Mouse (Mus musculus): ENCODE results near the gene Slc35f5.
"Not testable (repeated sequence)": the region's sequence is repeated elsewhere in the genome, so short reads cannot be mapped to it uniquely, and the experiment has no call there.

Gene Slc35f5

DNA sequence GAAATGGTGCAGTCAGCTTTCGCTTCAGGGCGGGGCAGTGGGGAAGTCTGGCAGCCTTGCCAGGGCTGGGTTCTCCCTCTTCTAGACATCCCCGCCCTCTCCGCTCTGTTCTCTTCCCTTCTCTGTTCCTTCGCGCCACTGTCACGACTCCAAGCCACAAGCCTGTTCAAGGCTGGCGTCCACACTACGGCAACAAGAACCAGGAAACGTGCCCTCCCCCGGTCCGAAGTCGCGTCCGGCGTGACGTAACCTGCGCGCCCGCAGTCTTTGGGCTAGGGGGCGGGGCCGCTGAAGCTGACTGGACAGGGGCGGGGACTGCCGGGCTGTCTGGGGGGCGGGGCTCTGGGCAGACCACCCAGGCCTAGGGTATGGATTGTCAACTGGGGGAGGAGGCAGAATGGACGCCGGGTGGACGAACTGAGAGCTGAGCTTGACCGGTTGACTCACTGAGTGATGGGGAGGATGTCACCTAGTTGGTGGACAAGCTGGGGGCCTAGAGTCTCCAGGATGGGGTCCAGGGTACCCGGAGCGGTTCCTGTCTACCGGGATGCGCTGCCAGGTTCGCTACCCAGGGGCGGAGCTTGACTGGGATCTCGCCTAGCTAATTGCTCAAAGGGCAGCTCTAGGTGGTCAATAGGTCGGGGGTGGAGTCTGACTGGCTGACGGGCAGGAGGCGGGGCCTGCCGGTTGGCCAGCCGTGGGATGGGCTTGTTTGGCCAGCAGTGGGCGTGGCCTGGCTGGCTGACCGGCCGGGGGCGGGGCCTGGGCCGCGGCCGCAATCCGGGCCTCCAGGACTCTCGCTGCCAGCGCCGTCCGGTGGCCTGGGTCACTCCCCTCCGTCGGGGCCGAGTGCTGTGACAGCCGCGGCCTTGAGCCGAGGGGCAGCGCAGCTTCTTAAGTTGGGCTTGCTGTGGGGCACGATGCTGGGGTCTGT lies at the start of gene Slc35f5:
Gene Slc35f5, plus strand, starts transcription at position 337 of the 934 bp plus-strand sequence.
- peak; percentile 73 for DNase-seq (ENCODE audit: low read depth)

DNA sequence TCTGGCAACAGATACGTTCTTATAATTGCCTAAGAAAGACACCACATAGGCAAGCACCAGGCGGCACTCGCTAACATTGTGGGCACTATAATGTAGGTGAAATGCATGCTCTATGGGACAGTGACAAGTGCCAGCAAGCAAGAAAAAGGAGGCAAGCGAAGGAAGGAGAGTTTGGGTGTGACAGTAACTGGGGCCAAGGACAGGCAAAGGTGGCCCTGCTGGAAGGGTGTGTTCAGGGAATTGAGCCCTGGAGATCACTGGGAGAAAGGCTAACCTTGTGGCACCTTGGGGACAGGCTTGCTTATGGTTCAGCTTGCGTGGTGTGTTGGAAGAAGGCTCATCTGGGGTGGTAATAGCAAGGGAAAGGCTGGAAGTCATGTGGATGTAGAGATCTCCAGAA lies 45.7 kb upstream of the Slc35f5 start:
- no peak for DNase-seq (ENCODE audit: low read depth)

DNA sequence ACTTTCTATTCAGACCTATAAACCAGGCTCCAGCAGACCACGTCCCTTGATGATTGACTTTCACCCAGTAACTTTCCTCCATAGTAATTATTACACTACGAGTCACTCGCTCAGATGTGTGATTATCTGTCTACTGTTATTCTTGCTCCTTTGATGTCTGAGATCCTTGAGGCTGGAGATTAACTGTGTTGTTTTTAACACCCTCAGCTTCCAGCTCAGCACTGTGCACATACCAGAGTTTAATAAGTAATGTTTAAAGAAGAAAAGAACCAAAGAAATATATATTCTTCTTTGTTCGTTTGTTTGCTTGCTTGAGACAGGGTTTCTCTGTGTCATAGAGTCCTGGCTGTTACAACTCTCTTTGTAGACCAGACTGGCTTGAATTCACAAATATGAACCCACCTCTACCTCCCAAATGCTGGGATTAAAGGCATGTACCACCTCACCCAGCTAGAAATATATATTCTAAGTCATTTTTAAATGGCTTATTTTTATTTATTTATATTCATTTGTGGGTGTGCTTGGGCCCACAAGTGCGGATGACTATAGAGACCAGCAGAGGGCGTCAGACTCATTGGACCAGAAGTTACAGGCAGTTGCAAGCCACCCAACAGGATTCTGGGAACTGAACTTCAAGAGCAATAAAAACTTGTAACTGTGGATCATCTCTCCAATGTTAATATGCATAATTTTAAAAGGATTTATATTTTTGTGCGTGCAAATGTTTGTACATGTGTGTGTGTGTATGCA lies 43.3 kb upstream of the Slc35f5 start:
- DNase-seq (ENCODE audit: low read depth): no peak

DNA sequence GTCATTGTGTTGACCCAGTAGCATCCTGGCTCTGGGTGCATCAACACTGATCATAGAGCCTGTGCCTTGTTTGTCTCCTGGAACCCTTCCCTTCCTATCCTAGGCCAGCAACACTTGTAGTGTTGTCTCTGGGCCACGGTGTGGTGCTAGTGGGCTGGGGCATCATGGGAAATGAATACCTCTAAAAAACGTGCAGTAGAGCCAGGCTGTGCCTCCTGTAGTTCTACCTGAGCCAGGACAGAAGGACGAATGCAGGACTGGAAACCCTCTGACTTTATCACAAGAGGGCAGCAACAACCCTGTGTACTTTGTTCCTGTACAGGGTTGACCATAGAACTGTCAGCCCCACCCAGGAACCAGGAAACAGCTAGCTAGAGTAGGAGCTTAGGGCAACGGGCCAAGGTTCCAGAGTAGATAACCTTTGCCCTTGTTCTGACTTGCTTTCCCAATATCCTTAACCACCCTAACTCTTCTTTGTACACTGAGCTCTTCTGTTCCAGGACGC lies 41.2 kb upstream of the Slc35f5 start:
- DNase-seq (ENCODE audit: low read depth): peak; percentile 56

DNA sequence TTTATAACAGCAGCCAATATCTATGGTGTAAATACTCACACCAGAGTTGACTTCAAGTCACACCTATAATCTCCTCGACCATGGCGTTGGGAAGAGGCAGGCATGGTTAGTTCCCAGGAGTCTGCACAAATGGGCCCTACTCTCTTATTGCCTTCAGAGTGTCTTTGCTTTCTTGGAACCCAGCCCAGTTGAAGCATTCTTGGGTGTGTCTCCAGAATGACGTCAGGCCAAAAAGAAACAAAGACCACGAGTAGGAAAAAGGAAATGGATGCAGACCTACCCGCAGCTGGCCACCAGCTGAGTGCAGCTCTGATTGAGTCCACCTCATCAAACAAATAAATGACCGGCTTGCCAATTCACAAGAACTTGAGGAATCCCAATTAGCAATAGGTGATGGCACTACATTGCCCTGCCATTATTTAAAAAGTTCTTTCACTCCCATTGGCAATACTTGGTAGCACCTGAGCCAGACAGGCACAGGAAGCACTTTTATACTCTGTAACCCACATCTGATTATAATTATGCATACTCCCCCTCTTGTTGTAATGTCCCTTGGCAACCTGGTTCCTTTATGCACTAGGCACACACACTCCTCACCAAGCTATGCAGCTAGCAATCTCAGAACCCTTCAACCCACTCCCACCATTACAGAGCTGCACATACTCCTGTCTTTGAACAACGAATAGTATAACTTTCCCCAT lies 34.3 kb upstream of the Slc35f5 start:
- DNase-seq (ENCODE audit: low read depth): peak; percentile 41

DNA sequence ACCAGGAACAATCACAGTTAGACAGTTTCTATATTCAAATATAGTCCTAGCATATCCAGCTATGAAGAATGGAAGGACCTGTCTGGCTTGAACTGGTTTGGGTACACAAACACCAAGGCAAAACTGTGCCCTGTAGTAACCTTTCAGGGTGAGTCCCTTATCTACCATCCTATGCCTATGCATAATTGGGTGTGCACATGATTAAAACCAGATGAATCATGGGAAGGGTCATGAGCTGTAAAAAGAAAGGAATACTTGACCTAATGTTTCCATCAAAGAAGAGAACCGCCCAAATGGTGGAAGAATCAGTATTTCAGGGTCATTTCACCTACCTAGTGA lies 33.8 kb upstream of the Slc35f5 start:
- DNase-seq (ENCODE audit: low read depth): no peak

DNA sequence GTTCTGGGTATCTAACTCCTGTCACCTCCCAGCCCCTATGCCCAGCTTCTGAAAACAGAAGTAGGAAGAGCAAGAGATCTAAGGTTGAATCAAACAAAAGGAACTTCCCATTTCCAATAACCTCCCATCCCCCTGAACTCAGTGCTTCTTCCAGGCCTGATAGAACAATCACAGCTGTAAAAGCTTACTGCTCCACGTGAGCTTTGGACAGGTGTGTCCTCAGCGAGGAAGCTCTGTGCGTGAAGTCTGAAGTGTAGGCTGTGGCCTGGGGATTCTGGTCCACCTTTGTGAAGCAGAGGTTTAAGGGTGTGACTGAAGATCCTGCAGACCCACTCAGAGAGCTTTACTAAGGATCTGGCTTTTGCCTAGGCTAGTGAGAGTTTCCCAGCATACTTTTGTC lies 33.0 kb upstream of the Slc35f5 start:
- DNase-seq (ENCODE audit: low read depth): no peak

DNA sequence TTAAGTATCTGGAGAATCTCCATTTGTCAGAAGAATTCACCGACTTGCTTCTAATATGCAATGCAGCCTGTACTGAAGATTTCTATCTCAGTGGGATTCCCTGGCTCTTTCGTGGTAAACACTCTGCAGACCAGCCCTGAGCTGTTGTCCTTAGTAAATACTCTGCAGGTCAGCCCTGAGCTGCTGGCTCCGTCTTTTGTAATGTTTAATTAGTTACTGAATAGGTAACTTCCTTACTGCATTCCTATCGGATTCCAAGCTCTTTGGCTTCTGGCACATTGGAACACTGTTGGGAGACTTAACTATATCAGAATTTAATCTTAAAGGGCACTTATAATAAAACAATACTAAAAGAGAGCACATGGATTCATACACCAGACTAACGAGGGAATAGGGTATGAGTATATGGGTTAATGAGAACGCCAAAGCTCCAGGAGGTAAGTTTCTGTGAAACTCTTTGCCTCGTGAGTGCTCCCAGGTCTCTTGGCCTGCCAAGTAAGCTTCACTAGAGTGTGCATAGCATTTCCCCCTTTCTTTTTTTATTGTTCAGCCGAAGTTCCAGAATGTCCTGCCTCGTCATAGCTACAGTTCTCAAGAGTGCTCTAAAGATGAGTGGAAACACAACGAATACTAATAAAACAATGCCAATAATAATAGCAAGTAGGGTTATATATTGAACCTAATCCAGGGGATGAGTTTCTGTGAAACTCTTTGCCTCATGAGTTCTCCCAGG lies 27.0 kb upstream of the Slc35f5 start:
- DNase-seq (ENCODE audit: low read depth): not testable (repeated sequence)

DNA sequence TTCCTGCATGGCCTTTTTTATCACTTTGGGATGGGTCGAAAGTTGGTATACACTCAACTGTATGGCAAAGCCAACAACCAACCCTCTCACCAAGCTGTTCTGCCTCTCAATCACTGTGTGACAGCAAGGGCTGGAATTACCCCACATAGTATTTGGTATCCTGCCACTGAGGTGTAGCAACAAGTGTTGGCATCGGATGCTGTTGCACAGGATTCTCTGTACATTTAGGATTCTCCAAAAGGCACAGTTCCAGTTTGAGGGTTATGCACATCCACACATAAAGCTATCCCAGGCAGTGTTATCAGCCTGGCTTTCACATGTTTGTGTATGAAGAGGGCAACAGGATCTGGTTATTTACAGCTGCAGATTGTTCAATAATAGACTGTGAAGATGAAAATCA lies 23.3 kb upstream of the Slc35f5 start:
- DNase-seq (ENCODE audit: low read depth): no peak

DNA sequence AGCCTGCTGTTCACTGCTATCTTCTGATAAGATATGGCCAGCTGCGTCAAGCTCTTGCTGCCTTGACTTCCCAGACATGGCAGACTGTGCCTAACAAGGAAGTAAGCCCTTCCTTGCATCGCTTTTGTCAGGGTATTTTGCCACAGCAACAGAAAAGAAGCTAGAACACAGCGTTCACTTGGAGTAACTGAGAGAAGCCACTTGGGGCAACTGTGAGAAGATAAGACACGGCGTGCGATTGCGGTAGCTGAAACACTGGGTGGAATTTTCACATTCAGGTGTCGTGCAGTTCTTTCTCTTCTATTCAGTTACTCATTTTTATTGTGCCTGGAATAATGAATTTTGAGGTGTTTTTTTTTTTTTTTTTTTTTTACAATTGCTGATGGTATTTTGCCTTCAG lies 22.6 kb upstream of the Slc35f5 start:
- no peak for DNase-seq (ENCODE audit: low read depth)

DNA sequence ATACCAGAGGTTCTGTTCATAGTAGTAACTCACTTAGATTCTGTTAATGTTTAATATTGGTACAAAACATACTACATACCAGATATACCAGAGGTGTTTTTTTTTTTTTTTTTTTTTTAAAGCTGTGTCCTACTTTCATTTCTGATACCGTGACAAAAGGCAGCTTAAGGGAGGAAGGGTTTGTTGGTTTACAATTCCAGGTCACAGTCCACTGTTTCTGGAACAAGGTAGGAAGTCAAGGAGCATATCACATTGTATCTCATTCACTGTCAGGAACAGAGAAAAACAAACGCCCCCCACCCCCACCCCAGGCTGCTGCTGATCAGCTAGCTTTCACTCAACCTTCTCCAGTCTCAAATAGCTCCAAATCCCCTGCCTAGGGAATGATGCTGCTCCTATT lies 21.1 kb upstream of the Slc35f5 start:
- DNase-seq (ENCODE audit: low read depth): no peak

DNA sequence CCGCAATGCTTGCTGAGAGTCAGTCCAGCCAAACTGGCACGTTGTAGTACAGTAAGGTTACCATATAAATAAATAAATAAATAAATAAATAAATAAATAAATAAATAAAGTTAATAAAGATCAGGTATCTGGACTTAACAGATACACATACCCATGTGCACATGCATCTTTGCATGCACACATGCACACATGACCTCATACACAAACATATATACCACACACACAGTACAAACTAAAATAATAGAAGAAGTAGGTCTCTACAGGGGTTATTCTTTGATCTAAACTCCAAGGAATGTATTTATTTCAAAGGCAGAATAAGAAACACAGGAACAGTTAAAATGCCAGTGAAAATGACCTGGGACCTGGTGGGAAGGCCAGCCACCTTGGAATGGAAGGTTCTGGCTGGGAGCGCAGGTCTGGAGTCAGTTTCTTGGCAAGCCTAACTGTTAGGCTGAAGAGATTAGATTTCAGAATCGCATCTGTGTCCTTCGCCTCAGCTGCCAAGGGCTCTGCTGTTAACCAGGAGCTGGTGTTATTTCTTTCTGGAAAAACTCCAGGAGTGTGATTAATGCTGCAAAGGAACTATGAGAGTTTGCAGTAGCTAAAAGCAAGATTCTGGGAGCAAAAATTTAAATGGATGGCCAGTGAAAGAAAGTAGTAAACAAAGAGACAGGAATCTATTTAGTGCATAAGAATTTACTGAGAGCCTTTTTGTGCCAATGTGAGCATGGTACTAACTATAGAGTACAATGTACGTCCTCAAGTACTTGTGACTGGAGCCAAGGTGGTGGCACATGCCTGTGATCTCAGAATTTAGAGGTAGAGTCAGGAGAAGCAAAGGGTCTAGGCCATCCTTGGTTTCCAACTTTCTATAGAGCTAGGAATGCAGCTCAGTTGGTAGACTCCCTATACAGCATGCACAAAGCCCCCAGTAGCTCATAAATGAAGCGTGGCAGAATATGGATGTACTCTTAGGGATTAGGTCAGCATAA lies 18.1 kb upstream of the Slc35f5 start:
- DNase-seq (ENCODE audit: low read depth): no peak

DNA sequence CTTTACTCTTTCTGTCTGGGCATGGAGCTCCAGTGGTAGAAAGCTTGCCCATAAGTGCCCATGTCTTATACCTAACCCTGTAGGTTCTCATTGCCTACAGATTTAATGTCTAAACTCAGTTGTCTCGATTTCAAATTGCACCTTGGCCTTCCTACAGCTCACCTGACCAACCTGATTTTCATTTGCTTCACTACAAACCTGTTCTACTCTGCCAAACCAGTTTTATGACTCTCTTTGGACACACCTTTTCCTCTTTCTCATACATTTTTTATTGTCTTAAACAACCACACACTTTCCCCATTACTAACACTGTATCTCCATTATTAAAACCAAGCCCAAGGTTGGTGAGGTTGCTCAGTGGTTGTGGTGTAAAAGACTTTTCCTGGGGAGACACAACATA lies 10.5 kb upstream of the Slc35f5 start:
- DNase-seq (ENCODE audit: low read depth): no peak

DNA sequence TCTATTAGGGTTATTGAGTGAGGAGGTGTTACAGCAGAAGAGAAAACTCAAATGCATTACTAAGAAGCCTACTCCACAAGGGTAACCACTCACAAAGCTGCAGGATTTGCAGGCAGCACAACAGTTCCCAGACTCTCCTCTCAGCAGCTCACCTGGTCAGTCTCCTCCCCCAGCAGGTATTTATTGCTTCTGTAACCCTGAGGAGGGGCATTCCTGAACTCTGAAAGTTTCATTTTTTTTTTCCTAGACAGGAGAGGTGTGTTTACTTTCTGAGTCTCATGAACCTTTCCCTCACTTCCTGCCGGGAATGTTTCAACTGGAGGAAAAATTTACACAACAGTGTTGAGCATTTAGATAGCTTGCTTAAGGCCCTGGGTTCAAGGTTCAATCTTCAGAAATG lies 10.0 kb upstream of the Slc35f5 start:
- DNase-seq (ENCODE audit: low read depth): no peak

DNA sequence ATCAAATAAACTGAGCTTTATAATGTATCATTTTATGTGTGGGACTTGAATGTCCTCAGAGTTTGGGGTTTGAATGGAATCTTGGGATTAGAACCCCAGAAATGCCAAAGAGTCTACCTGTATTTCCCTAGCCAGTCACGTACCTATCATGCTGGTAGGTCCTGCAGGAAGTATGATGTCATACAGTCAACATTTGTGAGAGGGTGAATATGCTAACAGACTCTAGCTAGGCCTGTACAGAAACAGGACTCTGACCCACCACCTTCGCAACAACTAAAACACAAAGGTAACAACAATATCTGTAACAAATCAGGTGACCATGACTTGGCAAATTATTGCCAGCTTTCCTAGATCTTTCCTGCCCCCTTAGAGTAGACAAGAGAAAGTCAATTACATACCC lies 8.8 kb upstream of the Slc35f5 start:
- no peak for DNase-seq (ENCODE audit: low read depth)

DNA sequence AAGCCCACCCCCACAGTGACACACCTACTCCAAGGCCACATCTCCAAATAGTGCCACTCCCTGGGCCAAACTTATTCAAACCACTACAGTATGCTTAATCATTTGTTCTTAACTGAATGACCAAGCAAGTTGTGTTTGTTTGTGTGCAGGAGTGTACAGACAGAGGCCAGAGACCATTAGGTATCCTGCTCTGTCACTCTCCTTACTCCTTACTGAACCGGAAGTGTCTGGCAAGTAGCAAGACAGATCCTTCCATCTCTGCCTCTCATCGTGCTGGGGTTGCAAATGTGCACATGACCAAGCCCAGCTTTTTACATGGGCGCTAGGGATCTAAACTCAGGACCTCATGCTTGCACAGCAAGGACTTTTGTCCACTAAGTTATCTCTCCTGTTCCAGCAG lies 1.1 kb upstream of the Slc35f5 start:
- no peak for DNase-seq (ENCODE audit: low read depth)

DNA sequence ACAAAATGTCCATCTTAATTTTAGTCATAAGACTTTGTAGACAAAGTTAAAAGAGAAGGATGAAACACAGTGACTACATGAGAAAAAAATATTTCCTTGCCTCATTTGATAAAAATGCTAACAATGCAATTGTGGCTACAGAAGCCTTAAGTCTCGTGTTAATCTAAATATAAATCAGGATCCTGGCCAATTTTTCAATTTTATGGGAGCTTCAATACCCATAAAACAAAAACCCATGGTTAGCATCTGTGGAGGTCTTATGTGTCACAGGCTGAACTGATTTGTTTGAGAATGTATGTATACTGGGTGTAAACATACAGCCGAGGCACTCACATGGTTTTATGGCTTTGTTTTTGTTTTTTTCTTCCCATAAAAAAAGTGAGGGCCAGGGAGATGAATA lies 674 bp upstream of the Slc35f5 start:
- DNase-seq (ENCODE audit: low read depth): no peak

DNA sequence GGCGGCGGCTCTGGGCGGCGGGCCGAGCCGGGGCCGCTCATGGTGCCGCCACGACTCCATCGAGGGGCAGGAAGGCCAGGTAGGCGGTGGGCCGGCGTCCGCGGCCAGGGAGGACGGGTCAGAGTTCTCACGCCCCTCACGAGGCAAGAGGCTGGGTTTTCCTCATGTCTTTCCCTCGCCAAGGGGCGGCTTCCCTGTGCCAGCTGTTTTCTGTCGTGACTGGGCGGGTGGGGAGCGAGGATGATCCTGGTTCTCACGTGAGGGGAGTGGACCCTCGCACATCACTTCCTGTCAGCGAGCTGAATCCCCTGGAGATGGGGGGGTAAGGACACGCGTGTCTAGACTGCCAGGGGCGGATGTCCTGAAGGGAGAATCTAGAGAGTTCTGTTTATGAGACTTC lies 811 bp downstream of the Slc35f5 start:
- DNase-seq (ENCODE audit: low read depth): peak; percentile 33

DNA sequence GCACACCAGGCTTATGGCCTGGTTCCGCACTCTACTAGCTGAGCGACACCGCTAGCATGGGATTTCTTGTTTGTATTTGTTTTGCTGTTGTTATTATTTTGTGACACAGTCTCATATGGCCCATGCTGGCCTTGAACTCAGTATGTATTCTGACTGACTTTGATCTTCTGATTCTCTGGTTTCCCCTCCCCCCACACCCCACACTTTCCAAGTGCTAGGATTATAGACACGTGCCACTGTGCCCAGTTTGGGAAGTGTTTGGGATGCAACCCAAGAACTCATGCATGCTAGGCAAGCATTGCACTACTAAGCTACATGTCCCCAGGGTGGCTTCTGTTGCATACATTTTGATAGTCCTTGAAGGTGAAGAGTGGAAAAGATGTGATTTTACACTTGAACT lies 1.4 kb downstream of the Slc35f5 start:
- DNase-seq (ENCODE audit: low read depth): no peak

DNA sequence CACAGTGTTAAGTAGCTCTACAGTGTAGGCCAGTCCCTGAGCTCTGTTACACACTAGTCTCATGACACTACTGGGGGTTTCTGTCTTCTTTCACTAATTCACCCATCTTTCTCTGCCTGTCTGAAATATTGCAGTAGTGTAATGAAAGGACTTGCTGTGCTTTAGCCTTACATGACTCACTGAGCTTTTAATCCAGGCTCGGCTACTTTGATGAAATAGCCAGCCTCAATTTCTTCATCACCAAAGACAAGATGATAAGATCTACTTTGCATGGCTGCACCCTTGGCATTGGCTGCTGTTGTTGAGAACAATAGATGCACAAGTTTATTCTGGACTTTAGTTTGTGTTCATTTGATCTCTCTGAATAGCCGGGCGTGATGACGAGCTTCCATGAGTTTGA lies 7.7 kb downstream of the Slc35f5 start:
- DNase-seq (ENCODE audit: low read depth): no peak

DNA sequence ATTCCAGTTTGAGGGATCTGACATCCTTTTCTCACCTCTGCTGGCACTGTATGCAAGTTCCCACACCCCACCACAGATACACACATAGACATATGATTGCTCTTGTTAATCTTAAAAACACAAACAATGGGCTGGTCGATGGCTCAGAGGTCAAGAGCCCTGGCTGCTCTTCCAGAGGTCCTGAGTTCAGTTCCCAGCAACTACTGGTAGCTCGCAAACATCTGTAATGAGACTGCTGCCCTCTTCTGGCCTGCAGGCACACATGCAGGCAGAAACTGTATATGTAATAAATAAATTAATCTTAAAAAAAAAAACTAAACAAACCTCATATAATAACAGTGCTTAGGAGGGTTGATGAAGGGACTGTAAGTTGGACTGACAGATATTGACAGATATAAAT lies 13.8 kb downstream of the Slc35f5 start:
- DNase-seq (ENCODE audit: low read depth): peak; percentile 65
